Mouse (Mus musculus) fibroblast of lung, adult 2 months (primary cell): ENCODE results near the gene Lrrc4b.
A peak's percentile ranks its signal among the peaks of the same experiment; 100 is the strongest.

Experiments
- DNase-seq: peaks from one replicate; pipeline ENCODE4 v3.0.0-alpha.2; 2011; ENCODE audit warnings: low read depth

Gene Lrrc4b

DNA sequence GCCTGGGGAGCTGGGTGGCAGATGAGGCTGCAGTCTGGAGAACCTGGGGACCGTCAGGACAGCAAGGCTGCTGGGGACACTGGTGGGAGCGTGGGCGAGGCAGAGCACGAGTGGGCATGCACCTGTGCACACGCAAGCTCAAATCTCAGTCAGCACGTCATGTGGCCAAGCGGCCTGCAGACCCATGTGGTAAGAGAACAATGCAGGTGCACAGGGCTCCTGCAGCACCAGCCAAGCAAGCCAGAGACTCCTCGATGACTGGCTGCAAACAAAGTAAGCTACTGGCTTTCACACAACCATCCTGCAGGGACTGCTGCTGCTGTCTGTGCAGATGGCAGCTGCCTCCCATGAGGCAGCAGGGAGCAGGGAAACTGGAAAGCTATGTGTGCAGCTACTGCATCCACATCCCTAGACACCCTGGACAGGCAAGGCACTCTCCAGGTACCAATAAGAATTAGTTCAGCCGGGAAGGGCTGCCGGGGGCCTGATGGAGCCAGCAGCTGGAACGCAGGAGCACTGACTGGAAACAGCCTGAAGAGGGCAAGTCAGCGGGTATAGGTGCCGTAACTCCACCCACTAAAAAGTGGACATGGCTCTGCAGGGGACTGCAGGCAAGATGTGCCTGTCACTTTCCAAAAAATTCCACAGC, 58.2 kb downstream of the Lrrc4b start:
- no peak for DNase-seq

- DNase-seq = no peak
Observed at GRCm38 (mm10) chr7:44487936-44488335, 59.1 kb downstream of the Lrrc4b start.

DNA sequence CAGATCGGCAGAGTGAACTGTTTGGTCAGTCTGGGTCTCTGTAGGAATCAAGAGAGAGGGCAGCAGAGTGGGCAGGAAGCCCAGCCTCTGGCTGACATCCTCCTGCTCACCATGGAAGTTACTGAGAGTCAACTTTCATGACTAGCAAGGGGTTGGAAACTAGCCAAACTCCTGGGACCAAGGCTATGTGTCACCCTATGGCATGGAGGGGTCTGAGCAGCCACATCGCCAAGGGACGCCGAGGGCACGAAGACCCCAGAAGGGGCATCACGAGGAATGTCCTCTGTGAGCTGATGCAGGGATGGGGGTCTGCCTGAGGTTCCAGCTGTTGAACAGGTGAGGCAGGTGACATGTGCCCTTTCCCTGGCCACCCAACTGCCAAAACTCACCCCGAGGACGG, 59.7 kb downstream of the Lrrc4b start:
- no peak for DNase-seq

DNA sequence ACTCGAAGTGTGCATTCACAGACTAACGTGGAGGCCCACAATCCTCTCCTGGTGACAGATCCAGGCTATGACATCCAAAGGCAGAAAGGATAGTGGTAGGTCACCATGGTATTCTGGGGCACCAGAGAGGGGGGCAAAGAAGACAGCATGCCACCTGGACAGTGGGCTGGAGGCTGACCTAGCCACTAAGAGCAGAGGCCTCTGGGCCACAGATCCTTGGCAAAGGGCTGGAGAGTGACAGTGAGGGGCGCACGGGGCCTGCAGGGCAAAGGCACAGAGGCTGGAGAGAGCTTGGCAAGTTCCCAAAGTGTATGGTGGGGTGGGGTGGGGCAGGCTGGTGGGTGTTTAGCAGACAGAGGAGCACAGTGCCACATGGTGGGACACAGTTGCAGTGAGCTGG, 61.5 kb downstream of the Lrrc4b start:
- DNase-seq = no peak

- DNase-seq = no peak
Observed at GRCm38 (mm10) chr7:44491391-44491790, 62.6 kb downstream of the Lrrc4b start.

DNA sequence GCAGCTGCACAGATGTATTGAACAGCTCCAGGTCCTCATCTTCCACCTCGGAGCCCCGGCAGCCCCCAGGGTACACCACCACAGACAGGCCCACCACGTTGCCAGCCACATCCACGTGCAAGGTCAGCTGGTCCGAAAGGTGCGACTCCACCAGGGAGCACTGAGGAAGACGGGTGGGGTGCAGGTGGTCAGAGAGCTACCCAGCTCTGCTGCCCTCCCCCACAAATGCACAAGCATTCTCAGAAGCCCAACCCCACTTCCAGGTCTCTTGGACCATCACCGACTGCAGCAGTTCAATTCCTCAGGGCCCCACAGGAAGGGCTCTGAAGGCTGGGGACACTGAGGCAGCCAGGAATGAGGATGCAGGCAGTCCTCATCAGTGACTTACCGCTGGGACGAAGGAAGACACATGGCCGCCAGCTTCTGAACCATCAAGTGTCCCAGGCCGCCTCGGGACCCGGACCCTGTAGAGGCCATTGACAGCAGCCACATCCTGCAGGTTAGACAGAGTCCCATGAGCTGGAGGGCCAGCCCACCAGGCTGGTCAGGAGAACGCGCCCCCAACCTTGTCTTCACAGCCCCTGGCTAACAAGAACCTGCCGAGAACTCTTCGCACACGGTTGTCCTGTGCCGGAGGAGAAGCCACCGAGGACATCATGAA, 63.5 kb downstream of the Lrrc4b start:
- DNase-seq = no peak

GRCm38 (mm10) chr7:44494681-44495080, 65.9 kb downstream of the Lrrc4b start:
- no peak for DNase-seq

DNA sequence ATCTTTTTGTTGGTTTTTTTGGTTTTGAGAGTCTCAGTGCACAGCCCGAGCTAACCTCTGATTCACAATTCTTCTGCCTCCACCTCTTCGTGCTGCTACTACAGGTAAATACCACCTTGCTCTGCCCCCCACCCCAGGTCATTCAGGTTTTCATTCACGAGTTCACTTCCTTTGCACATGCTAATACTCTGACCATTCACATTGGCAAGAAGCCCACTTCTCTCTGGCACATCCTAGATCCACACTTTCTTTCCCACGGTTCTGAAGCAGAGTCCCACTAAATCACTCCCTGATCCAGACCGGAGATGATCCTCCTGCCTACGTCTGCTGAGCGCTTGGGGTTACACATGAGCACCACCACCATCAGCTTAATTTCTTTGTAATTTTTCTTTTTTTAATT, 66.3 kb downstream of the Lrrc4b start:
- DNase-seq = no peak

- peak; percentile 92 for DNase-seq
Observed at GRCm38 (mm10) chr7:44495992-44496770, 67.4 kb downstream of the Lrrc4b start, which contains the start of the genes Emc10 and Fam71e1. Gene Emc10, minus strand, starts transcription at chr7:44496529. Gene Fam71e1, plus strand, starts transcription at chr7:44496581.

GRCm38 (mm10) chr7:44496771-44497109, 67.9 kb downstream of the Lrrc4b start:
- no peak for DNase-seq

DNA sequence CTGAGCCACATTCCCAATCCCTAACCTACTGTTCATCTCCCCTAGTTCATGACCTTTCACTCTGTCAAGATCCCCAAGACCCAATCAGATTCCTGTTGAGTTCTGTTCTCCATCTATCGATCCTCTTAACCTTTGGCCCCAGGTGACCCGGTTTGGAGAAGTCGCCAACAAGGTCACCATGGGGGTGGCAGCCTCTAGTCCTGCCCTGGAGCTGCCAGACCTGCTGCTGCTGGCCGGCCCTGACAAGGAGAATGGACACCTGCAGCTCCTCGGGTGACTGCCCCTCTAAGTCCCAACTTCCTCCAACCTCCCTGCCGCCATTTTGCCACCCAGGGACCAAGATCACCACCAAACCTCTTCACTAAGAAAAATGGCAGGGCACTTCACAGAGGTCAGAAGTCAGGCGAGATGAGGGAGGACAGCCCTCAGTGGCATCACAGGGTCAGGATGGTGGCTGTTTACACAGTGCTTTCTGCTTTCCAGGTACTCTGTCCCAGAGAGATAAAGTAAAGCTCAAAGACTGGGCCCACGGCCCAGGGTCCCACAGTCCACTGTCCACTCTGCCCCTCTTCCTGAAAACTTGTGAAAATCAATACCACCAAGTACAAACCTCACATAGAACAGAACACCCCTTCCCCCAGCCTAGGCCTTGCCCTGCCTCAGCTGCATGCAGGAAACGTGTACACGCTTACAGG, 68.7 kb downstream of the Lrrc4b start:
- DNase-seq = no peak

DNA sequence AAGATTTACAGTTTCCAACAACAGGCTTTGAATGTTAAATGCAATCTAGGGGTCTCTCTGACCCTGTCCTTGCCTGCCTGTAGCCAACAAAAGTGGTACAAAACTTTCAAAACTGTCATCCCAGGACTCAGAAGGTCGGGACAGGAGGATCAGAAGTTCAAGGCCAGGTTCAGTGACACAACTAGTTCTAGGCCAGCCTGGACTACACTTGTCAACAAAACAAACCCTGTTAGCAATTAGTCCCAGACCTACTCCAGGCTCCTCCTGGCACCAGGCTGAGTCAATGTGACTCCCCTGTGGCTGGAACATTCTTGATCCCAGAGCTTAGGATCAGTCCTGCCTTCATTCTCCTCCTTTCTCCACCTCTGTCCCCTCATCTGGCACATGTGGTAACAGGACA, 70.1 kb downstream of the Lrrc4b start:
- DNase-seq = no peak

DNA sequence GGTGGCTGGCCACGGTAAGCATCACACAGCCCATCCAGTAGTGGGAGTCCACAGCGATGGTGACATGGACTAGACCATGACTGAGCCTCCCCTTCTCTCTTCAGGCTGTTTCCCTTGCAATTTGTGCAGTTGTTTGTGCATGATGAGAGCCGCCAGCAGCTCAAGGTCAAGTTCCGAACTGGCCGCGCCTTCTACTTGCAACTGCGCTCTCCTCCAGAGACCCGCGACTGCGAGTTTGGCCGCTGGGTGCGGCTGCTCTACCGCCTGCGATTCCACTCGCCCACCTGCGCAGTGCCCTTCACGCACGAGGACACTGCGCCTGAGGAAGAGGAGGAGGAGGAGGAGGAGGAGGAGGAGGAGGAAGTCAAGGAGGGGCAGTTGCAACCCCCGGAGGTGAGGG, 71.2 kb downstream of the Lrrc4b start:
- no peak for DNase-seq

GRCm38 (mm10) chr7:44501563-44502115, 72.8 kb downstream of the Lrrc4b start:
- DNase-seq = peak; percentile 36

- no peak for DNase-seq
Observed at GRCm38 (mm10) chr7:44507491-44507890, 78.7 kb downstream of the Lrrc4b start.
